ENCODE assay signal across 8 mouse cellular contexts in genomic region chr4:132802171-132802637, GRCm38 (mm10). TPM values are rescaled to one million over a fixed set of nuclear protein-coding genes. Genes with fewer than 3 reads are reported as not detected.
A peak's percentile ranks its signal among the peaks of the same experiment; 100 is the strongest.
DNase-seq lines count a peak whose midpoint lies in the region; TF ChIP-seq lines count a peak whose summit lies in the region.

No protein-coding gene starts in this region.

- peak overlapping the region; percentile 77 for H3K27ac ChIP-seq in bone marrow, adult 2 months (ENCODE audit: control insufficient read depth, insufficient read depth, low read depth, low read length, poor library complexity)

- 10% methylated on average over 16 of the region's 16 CpGs for WGBS in bone marrow, adult 2 months

- TF ChIP-seq CTCF in bone marrow, adult 2 months (IDR thresholded peaks at IDR 0.05; ENCODE audit: control insufficient read depth, insufficient read depth, low read length) = no peak

- DNase-seq in gastrocnemius, postnatal 14 days = peak; percentile 38
- no peak for DNase-seq in gastrocnemius, postnatal 4 days (ENCODE audit: low spot score in 2 of 2)
- DNase-seq in liver (peak; percentile 38), adipocyte (ENCODE audit: low spot score) (no peak)
- peak; percentile 51 to 58 for DNase-seq in spleen, postnatal 10 days (ENCODE audit: low spot score in 2 of 2)
- no peak for DNase-seq in left cerebral cortex, postnatal 36 days (ENCODE audit: low spot score in 2 of 2)
- no peak for DNase-seq in layer of hippocampus, adult 9-11 months

- H3K4me1 ChIP-seq in bone marrow, adult 2 months (ENCODE audit: control insufficient read depth, insufficient read depth, low read length) = peaks cover 9% of the 10 kb centered on the region

- peak overlapping the region; percentile 30 for H3K4me3 ChIP-seq in bone marrow, adult 2 months (replicated peaks; ENCODE audit: control insufficient read depth, low read depth, low read length)

- TF ChIP-seq POLR2A in bone marrow, adult 2 months (IDR thresholded peaks at IDR 0.05; ENCODE audit: borderline replicate concordance, control insufficient read depth, low read depth, low read length) = no peak

- intact Hi-C loops in gastrocnemius, postnatal 14 days (cut with DNase I; ENCODE audit: low total_unique reads) = no loop called here
- intact Hi-C loops in left cerebral cortex, postnatal 36 days (cut with DNase I) = no loop called here

RNA-seq across cellular contexts. Expression of gene Themis2, which starts 6.0 kb away (rescaled TPM):
- 1 to 10 TPM; 1.5 to 1.7 TPM for total RNA-seq in gastrocnemius, postnatal 14 days (2021)
- total RNA-seq in gastrocnemius, postnatal 4 days (2021) = 1 to 10 TPM; 3.2 to 3.4 TPM
- 10.5 and 22.4 TPM in 2 replicates for polyA plus RNA-seq in bone marrow, adult 2 months (2011; ENCODE audit: insufficient read depth, insufficient read length, low replicate concordance, missing spikeins)
- 1 to 10 TPM in 1 of 2 experiments, under 1 TPM in 1; 0.89 to 1.3 TPM for total RNA-seq in left cerebral cortex, postnatal 36 days (2021)

RNA-seq across cellular contexts. Expression of gene Rpa2, which starts 34.1 kb away (rescaled TPM):
- 10 to 100 TPM; 14.1 to 14.9 TPM for total RNA-seq in gastrocnemius, postnatal 14 days (2021)
- 10 to 100 TPM; 25.0 to 25.9 TPM for total RNA-seq in gastrocnemius, postnatal 4 days (2021)
- polyA plus RNA-seq in bone marrow, adult 2 months (2011; ENCODE audit: insufficient read depth, insufficient read length, low replicate concordance, missing spikeins) = 52.3 and 67.6 TPM in 2 replicates
- 10 to 100 TPM; 13.3 to 14.9 TPM for total RNA-seq in left cerebral cortex, postnatal 36 days (2021)

RNA-seq across cellular contexts. Expression of gene Ppp1r8, which starts 40.8 kb away (rescaled TPM):
- 10 to 100 TPM; 16.3 to 17.5 TPM for total RNA-seq in gastrocnemius, postnatal 14 days (2021)
- 10 to 100 TPM; 30.6 to 31.3 TPM for total RNA-seq in gastrocnemius, postnatal 4 days (2021)
- 43.5 and 50.2 TPM in 2 replicates for polyA plus RNA-seq in bone marrow, adult 2 months (2011; ENCODE audit: insufficient read depth, insufficient read length, low replicate concordance, missing spikeins)
- total RNA-seq in left cerebral cortex, postnatal 36 days (2021) = 10 to 100 TPM; 42.7 to 45.9 TPM

RNA-seq across cellular contexts. Expression of gene Smpdl3b, which starts 45.2 kb away (rescaled TPM):
- total RNA-seq in gastrocnemius, postnatal 14 days (2021) = 1 to 10 TPM; 1.9 to 3.0 TPM
- total RNA-seq in gastrocnemius, postnatal 4 days (2021) = 1 to 10 TPM; 2.3 to 2.6 TPM
- 1.7 TPM in 1 of 2 replicates, not detected in the other for polyA plus RNA-seq in bone marrow, adult 2 months (2011; ENCODE audit: insufficient read depth, insufficient read length, low replicate concordance, missing spikeins)
- total RNA-seq in left cerebral cortex, postnatal 36 days (2021) = 1 to 10 TPM; 2.5 to 5.0 TPM

Comparison
In these comparisons a context has a peak if more than half of its experiments do, and no peak if none do; other contexts are left out.
1. DNase-seq: peak in gastrocnemius, postnatal 14 days (single experiment), liver (single experiment) and spleen, postnatal 10 days (2 of 2); none in gastrocnemius, postnatal 4 days (0 of 2), adipocyte (single experiment), left cerebral cortex, postnatal 36 days (0 of 2) and layer of hippocampus, adult 9-11 months (single experiment).